Mouse (Mus musculus) forebrain, embryonic 15.5 days (tissue): Measurements from ENCODE around the gene Unc13d. TPM values are rescaled to one million over a fixed set of nuclear protein-coding genes. Genes with fewer than 3 reads are reported as not detected.
A peak's percentile ranks its signal among the peaks of the same experiment; 100 is the strongest.
"Not testable (repeated sequence)": the region's sequence is repeated elsewhere in the genome, so short reads cannot be mapped to it uniquely, and the experiment has no call there.

Experiments
- ATAC-seq: fragments of 200-750 bp; cut with Nextera tagmentation; replicated peaks from 2 replicates; pipeline ENCODE4 v1.8.0; 2017; ENCODE audit warnings: mild to moderate bottlenecking, moderate TSS enrichment, moderate library complexity
- H3K27ac ChIP-seq: fragments of 300-500 bp; sonication (generic); replicated peaks from 2 replicates; pipeline ENCODE4 v1.5.1; 2015; ENCODE audit warnings: mild to moderate bottlenecking, inconsistent platforms
- H3K27me3 ChIP-seq: fragments of 300-500 bp; sonication (generic); 2 replicates; pipeline ENCODE4 v1.6.1; 2015; ENCODE audit warnings: inconsistent platforms
- H3K36me3 ChIP-seq: fragments of 300-500 bp; sonication (generic); 2 replicates; pipeline ENCODE4 v1.6.1; 2015; ENCODE audit warnings: mild to moderate bottlenecking, inconsistent platforms
- H3K4me1 ChIP-seq: fragments of 300-500 bp; sonication (generic); 2 replicates; pipeline ENCODE4 v1.6.1; 2015; ENCODE audit warnings: inconsistent platforms
- H3K4me2 ChIP-seq: fragments of 300-500 bp; sonication (generic); replicated peaks from 2 replicates; pipeline ENCODE4 v1.6.1; 2015; ENCODE audit warnings: mild to moderate bottlenecking, inconsistent platforms
- H3K4me3 ChIP-seq: fragments of 300-500 bp; sonication (generic); 2 replicates; pipeline ENCODE4 v1.5.1; 2015; ENCODE audit warnings: mild to moderate bottlenecking, inconsistent platforms
- H3K9ac ChIP-seq: fragments of 300-500 bp; sonication (generic); replicated peaks from 2 replicates; pipeline ENCODE4 v1.6.1; 2015; ENCODE audit warnings: mild to moderate bottlenecking, inconsistent platforms
- H3K9me3 ChIP-seq: fragments of 300-500 bp; sonication (generic); 2 replicates; pipeline ENCODE4 v1.6.1; 2016; ENCODE audit warnings: inconsistent platforms
- WGBS: fragments of 180-500 bp; shearing (Covaris S2); methylation state at CpG from one replicate; pipeline ENCODE4 v1.1.7; 2015; ENCODE audit warnings: mixed read lengths; 5-methylcytosine and 5-hydroxymethylcytosine counted together
- polyA plus RNA-seq: library from polyadenylated mRNA; unstranded; fragments of >200 nt; fragmentation: Nextera tagmentation; extraction: Ambion mirVana; gene quantifications from 2 replicates; pipeline ENCODE4 v1.2.1, GENCODE M21; 2015

The Unc13d gene
- 0.70 and 0.80 TPM in 2 replicates for polyA plus RNA-seq

GRCm38 (mm10) chr11:116077446-116078204 is at the start of gene Unc13d:
Unc13d (minus strand) TSS chr11:116077961.
- peak within 1 kb of the TSS; percentile 36 for H3K4me2 ChIP-seq
- peak within 1 kb of the TSS; percentile 19; the same call in 1 of the 2 replicates for H3K4me3 ChIP-seq
- no peaks in the 10 kb centered on the region for H3K9me3 ChIP-seq
- peak within 1 kb of the TSS; percentile 28; the same call in 1 of the 2 replicates for H3K9ac ChIP-seq
- WGBS = 73% methylated on average over 22 of the region's 22 CpGs
- peaks cover 36% of the 10 kb centered on the region for H3K36me3 ChIP-seq
- no peak within 1 kb of the TSS; the same call in 1 of the 2 replicates for H3K27ac ChIP-seq
- H3K4me1 ChIP-seq = peaks cover 7% of the 10 kb centered on the region; the same call in 1 of the 2 replicates
- no peaks in the 10 kb centered on the region for H3K27me3 ChIP-seq
- no peak for ATAC-seq

- no peak overlapping the region for H3K4me2 ChIP-seq
- H3K4me3 ChIP-seq = no peak overlapping the region
- H3K9ac ChIP-seq = no peak overlapping the region
- H3K27me3 ChIP-seq = no peaks in the 10 kb centered on the region
- ATAC-seq = no peak
- H3K36me3 ChIP-seq = no peaks in the 10 kb centered on the region
- peaks cover 15% of the 10 kb centered on the region for H3K4me1 ChIP-seq
- no peaks in the 10 kb centered on the region for H3K9me3 ChIP-seq
- WGBS = 93% methylated on average over 15 of the region's 15 CpGs
- H3K27ac ChIP-seq = no peak overlapping the region
Measured at GRCm38 (mm10) chr11:116126261-116126660, 48.5 kb upstream of the Unc13d start.

GRCm38 (mm10) chr11:116121731-116122245 is 44.0 kb upstream of the Unc13d start:
- not testable (repeated sequence) for ATAC-seq, H3K27ac ChIP-seq, H3K36me3 ChIP-seq, H3K4me2 ChIP-seq, H3K9ac ChIP-seq, H3K4me3 ChIP-seq, H3K9me3 ChIP-seq, H3K27me3 ChIP-seq, H3K4me1 ChIP-seq
- 85% methylated on average over 8 of the region's 8 CpGs for WGBS

GRCm38 (mm10) chr11:116117819-116118218 is 40.1 kb upstream of the Unc13d start:
- Histone ChIP-seq H3K4me1 (no peaks in the 10 kb centered on the region), H3K27ac (no peak overlapping the region), H3K9me3 (no peaks in the 10 kb centered on the region), H3K36me3 (no peaks in the 10 kb centered on the region), H3K9ac (no peak overlapping the region), H3K4me3 (no peak overlapping the region), H3K27me3 (no peaks in the 10 kb centered on the region), H3K4me2 (no peak overlapping the region)
- ATAC-seq = no peak

- no peaks in the 10 kb centered on the region for H3K36me3 ChIP-seq
- no peak overlapping the region for H3K4me3 ChIP-seq
- H3K27ac ChIP-seq = no peak overlapping the region
- no peak overlapping the region for H3K9ac ChIP-seq
- WGBS = 72% methylated on average over 12 of the region's 12 CpGs
- H3K4me2 ChIP-seq = no peak overlapping the region
- H3K4me1 ChIP-seq = no peaks in the 10 kb centered on the region
- H3K9me3 ChIP-seq = no peaks in the 10 kb centered on the region
- no peak for ATAC-seq
- H3K27me3 ChIP-seq = no peaks in the 10 kb centered on the region
Measured at GRCm38 (mm10) chr11:116117241-116117640, 39.5 kb upstream of the Unc13d start.

- Histone ChIP-seq H3K36me3 (no peaks in the 10 kb centered on the region), H3K4me1 (peaks cover 30% of the 10 kb centered on the region), H3K27me3 (peaks cover 54% of the 10 kb centered on the region), H3K9me3 (no peaks in the 10 kb centered on the region), H3K4me2 (no peak overlapping the region), H3K9ac (no peak overlapping the region), H3K4me3 (no peak overlapping the region), H3K27ac (no peak overlapping the region)
- ATAC-seq = no peak
- 85% methylated on average over 19 of the region's 19 CpGs for WGBS
Measured at GRCm38 (mm10) chr11:116111611-116112203, 33.9 kb upstream of the Unc13d start.

- peaks cover 34% of the 10 kb centered on the region for H3K4me1 ChIP-seq
- H3K9me3 ChIP-seq = no peaks in the 10 kb centered on the region
- H3K4me2 ChIP-seq = no peak overlapping the region
- H3K4me3 ChIP-seq = no peak overlapping the region
- H3K9ac ChIP-seq = no peak overlapping the region
- H3K27me3 ChIP-seq = peaks cover 59% of the 10 kb centered on the region
- WGBS = 83% methylated on average over 4 of the region's 4 CpGs
- H3K36me3 ChIP-seq = no peaks in the 10 kb centered on the region
- H3K27ac ChIP-seq = no peak overlapping the region
- no peak for ATAC-seq
Measured at GRCm38 (mm10) chr11:116111067-116111466, 33.3 kb upstream of the Unc13d start.

GRCm38 (mm10) chr11:116110540-116110939 is 32.8 kb upstream of the Unc13d start:
- peak overlapping the region; percentile 46; the same call in 1 of the 2 replicates for H3K4me2 ChIP-seq
- peaks cover 65% of the 10 kb centered on the region for H3K27me3 ChIP-seq
- H3K4me1 ChIP-seq = peaks cover 34% of the 10 kb centered on the region
- H3K27ac ChIP-seq = no peak overlapping the region
- H3K9me3 ChIP-seq = no peaks in the 10 kb centered on the region
- H3K36me3 ChIP-seq = no peaks in the 10 kb centered on the region
- H3K4me3 ChIP-seq = peak overlapping the region; percentile 35
- no peak overlapping the region for H3K9ac ChIP-seq
- WGBS = 39% methylated on average over 10 of the region's 10 CpGs
- ATAC-seq = no peak

- ATAC-seq = 0 out of 2 replicates have a peak, but pooled peaks have one; percentile 29
- WGBS = under 1% methylated on average over 25 of the region's 35 CpGs
- no peak overlapping the region for H3K9ac ChIP-seq
- H3K4me2 ChIP-seq = peak overlapping the region; percentile 46
- peaks cover 67% of the 10 kb centered on the region for H3K27me3 ChIP-seq
- no peak overlapping the region for H3K27ac ChIP-seq
- H3K9me3 ChIP-seq = no peaks in the 10 kb centered on the region
- H3K4me3 ChIP-seq = peak overlapping the region; percentile 35
- no peaks in the 10 kb centered on the region for H3K36me3 ChIP-seq
- H3K4me1 ChIP-seq = peaks cover 34% of the 10 kb centered on the region
Measured at GRCm38 (mm10) chr11:116110131-116110530, 32.4 kb upstream of the Unc13d start.

GRCm38 (mm10) chr11:116109441-116110081 is 31.8 kb upstream of the Unc13d start:
- no peaks in the 10 kb centered on the region for H3K36me3 ChIP-seq
- H3K9me3 ChIP-seq = no peaks in the 10 kb centered on the region
- peak overlapping the region; percentile 46 for H3K4me2 ChIP-seq
- H3K27ac ChIP-seq = no peak overlapping the region
- peaks cover 35% of the 10 kb centered on the region for H3K4me1 ChIP-seq
- ATAC-seq = no peak
- peaks cover 67% of the 10 kb centered on the region for H3K27me3 ChIP-seq
- 2% methylated on average over 69 of the region's 70 CpGs for WGBS
- H3K9ac ChIP-seq = 0 out of 2 replicates have a peak overlapping the region, but pooled peaks have one; percentile 7
- H3K4me3 ChIP-seq = peak overlapping the region; percentile 35

GRCm38 (mm10) chr11:116108464-116109137 is 30.8 kb upstream of the Unc13d start:
- Histone ChIP-seq H3K36me3 (no peaks in the 10 kb centered on the region), H3K4me3 (peak overlapping the region; percentile 35; the same call in 1 of the 2 replicates), H3K4me2 (peak overlapping the region; percentile 46), H3K27ac (no peak overlapping the region), H3K27me3 (peaks cover 67% of the 10 kb centered on the region), H3K4me1 (peaks cover 44% of the 10 kb centered on the region), H3K9ac (no peak overlapping the region), H3K9me3 (no peaks in the 10 kb centered on the region)
- WGBS = 3% methylated on average over 23 of the region's 23 CpGs
- no peak for ATAC-seq
